Mouse (Mus musculus) CH12.LX (cell line): Measurements from ENCODE around the gene Entpd7. TPM values are rescaled to one million over a fixed set of nuclear protein-coding genes. Genes with fewer than 3 reads are reported as not detected.

Source experiments
- DNase-seq: peaks from one replicate; pipeline ENCODE4 v3.0.0-alpha.2; 2013; ENCODE audit errors: extremely low read depth
- H3K27ac ChIP-seq: 2 replicates; pipeline ENCODE4 v1.5.1; 2012; ENCODE audit warnings: low read depth, mild to moderate bottlenecking, control low read depth, moderate library complexity; ENCODE audit not compliant: insufficient read depth
- H3K27me3 ChIP-seq: replicated peaks from 2 replicates; pipeline ENCODE3; 2012; ENCODE audit warnings: inconsistent platforms
- H3K36me3 ChIP-seq, 2 experiments: replicated peaks in 1 of 2; 2 replicates each; pipeline versions ENCODE3 to v1.6.1; 2012; ENCODE audit warnings: inconsistent platforms in 1 of 2, low read length in 1 of 2, mild to moderate bottlenecking in 1 of 2, mixed read lengths in 1 of 2, moderate library complexity in 1 of 2; ENCODE audit not compliant: control insufficient read depth in 1 of 2, insufficient read depth in 1 of 2
- H3K4me1 ChIP-seq, 2 experiments: 2 replicates each; pipeline ENCODE4 v1.6.1; 2012; ENCODE audit warnings: inconsistent platforms in 1 of 2, moderate library complexity in 1 of 2; ENCODE audit not compliant: insufficient read depth in 2 of 2, control insufficient read depth in 1 of 2
- H3K4me2 ChIP-seq: 2 replicates; pipeline ENCODE4 v1.6.1; 2012; ENCODE audit warnings: low read depth, mild to moderate bottlenecking, control low read depth; ENCODE audit not compliant: poor library complexity, insufficient read depth, severe bottlenecking
- H3K4me3 ChIP-seq, 3 experiments: fragments of 150-350 bp in 1 of 3; sonication (generic) in 1 of 3; replicated peaks in 1 of 3; 2 replicates each; pipeline versions ENCODE3 to v1.5.1; 2011 to 2012; ENCODE audit warnings: low read depth in 2 of 3, low read length in 2 of 3, mild to moderate bottlenecking in 2 of 3, moderate library complexity in 2 of 3, control low read depth in 1 of 3, improper control_type of control experiment in 1 of 3, inconsistent platforms in 1 of 3, mixed read lengths in 1 of 3; ENCODE audit not compliant: poor library complexity in 1 of 3
- H3K79me2 ChIP-seq: replicated peaks from 2 replicates; pipeline ENCODE4 v1.6.1; 2012; ENCODE audit warnings: mild to moderate bottlenecking, moderate library complexity; ENCODE audit not compliant: control insufficient read depth, poor library complexity, insufficient read depth, severe bottlenecking; ENCODE audit errors: extremely low read depth
- H3K9ac ChIP-seq: 2 replicates; pipeline ENCODE4 v1.6.1; 2012; ENCODE audit warnings: low read depth, mild to moderate bottlenecking, control low read depth, moderate library complexity; ENCODE audit not compliant: insufficient read depth
- H3K9me3 ChIP-seq: replicated peaks from 2 replicates; pipeline ENCODE3; 2012; ENCODE audit warnings: low read length, inconsistent platforms, mixed read lengths
- BHLHE40 ChIP-seq: IDR thresholded peaks from 2 replicates; pipeline ENCODE4 v1.6.1; 2011; ENCODE audit warnings: mild to moderate bottlenecking, low read depth, low read length, improper control_type of control experiment
- CHD1 ChIP-seq: IDR thresholded peaks from 2 replicates; pipeline ENCODE4 v1.6.1; 2012; ENCODE audit warnings: low read depth, low read length, improper control_type of control experiment, inconsistent platforms
- E2F4 ChIP-seq: IDR thresholded peaks from 2 replicates; pipeline ENCODE4 v1.6.1; 2011; ENCODE audit warnings: low read depth, low read length, improper control_type of control experiment; ENCODE audit not compliant: insufficient replicate concordance
- ELF1 ChIP-seq: IDR thresholded peaks from 2 replicates; pipeline ENCODE4 v1.6.1; 2014; ENCODE audit warnings: low read depth, mild to moderate bottlenecking, inconsistent platforms, low read length, improper control_type of control experiment
- EP300 ChIP-seq: IDR thresholded peaks from 2 replicates; pipeline ENCODE4 v1.6.1; 2011; ENCODE audit warnings: low read length, improper control_type of control experiment
- ETS1 ChIP-seq: conservative IDR thresholded peaks from 2 replicates; pipeline ENCODE4 v1.6.1; 2012; ENCODE audit warnings: low read depth, mild to moderate bottlenecking, inconsistent platforms, low read length, improper control_type of control experiment, moderate library complexity
- GABPA ChIP-seq: IDR thresholded peaks from 2 replicates; pipeline ENCODE4 v1.6.1; 2012; ENCODE audit warnings: low read depth, low read length, improper control_type of control experiment, inconsistent platforms; ENCODE audit not compliant: insufficient replicate concordance
- JUN ChIP-seq: IDR thresholded peaks from 2 replicates; pipeline ENCODE4 v1.6.1; 2011; ENCODE audit warnings: low read depth, mild to moderate bottlenecking, low read length, improper control_type of control experiment, moderate library complexity; ENCODE audit not compliant: insufficient read depth
- JUND ChIP-seq: conservative IDR thresholded peaks from 2 replicates; pipeline ENCODE4 v1.6.1; 2011; ENCODE audit warnings: low read depth, low read length, improper control_type of control experiment
- MAFK ChIP-seq: IDR thresholded peaks from 2 replicates; pipeline ENCODE4 v1.6.1; 2011; ENCODE audit warnings: low read length, improper control_type of control experiment; ENCODE audit not compliant: insufficient replicate concordance
- MAX ChIP-seq: IDR thresholded peaks from 2 replicates; pipeline ENCODE4 v1.6.1; 2011; ENCODE audit warnings: low read length, improper control_type of control experiment
- MEF2A ChIP-seq: IDR thresholded peaks from 2 replicates; pipeline ENCODE4 v1.6.1; 2014; ENCODE audit warnings: low read depth, mild to moderate bottlenecking, inconsistent platforms, low read length, improper control_type of control experiment, borderline replicate concordance
- MXI1 ChIP-seq: IDR thresholded peaks from 2 replicates; pipeline ENCODE4 v1.6.1; 2011; ENCODE audit warnings: mild to moderate bottlenecking, low read depth, low read length, improper control_type of control experiment
- MYC ChIP-seq: IDR thresholded peaks from 2 replicates; pipeline ENCODE4 v1.6.1; 2011; ENCODE audit warnings: low read depth, mild to moderate bottlenecking, improper control_type of control experiment, low read length
- NELFE ChIP-seq: IDR thresholded peaks from 2 replicates; pipeline ENCODE4 v1.6.1; 2011; ENCODE audit warnings: low read depth, low read length, improper control_type of control experiment
- PAX5 ChIP-seq: IDR thresholded peaks from 2 replicates; pipeline ENCODE4 v1.6.1; 2012; ENCODE audit warnings: low read length, inconsistent platforms, mixed read lengths
- POLR2A ChIP-seq: IDR thresholded peaks from 2 replicates; pipeline ENCODE4 v1.6.1; 2011; ENCODE audit warnings: low read depth, mild to moderate bottlenecking, improper control_type of control experiment, low read length
- POLR2AphosphoS2 ChIP-seq: IDR thresholded peaks from 2 replicates; pipeline ENCODE4 v1.6.1; 2011; ENCODE audit warnings: low read depth, low read length, improper control_type of control experiment
- RAD21 ChIP-seq: IDR thresholded peaks from 2 replicates; pipeline ENCODE4 v1.6.1; 2011; ENCODE audit warnings: low read depth, mild to moderate bottlenecking, low read length, improper control_type of control experiment, moderate library complexity
- SIN3A ChIP-seq: IDR thresholded peaks from 2 replicates; pipeline ENCODE4 v1.6.1; 2012; ENCODE audit warnings: low read length, improper control_type of control experiment, inconsistent platforms
- SMC3 ChIP-seq: IDR thresholded peaks from 2 replicates; pipeline ENCODE4 v1.6.1; 2011; ENCODE audit warnings: low read depth, low read length, improper control_type of control experiment
- TBP ChIP-seq: conservative IDR thresholded peaks from 2 replicates; pipeline ENCODE4 v1.6.1; 2011; ENCODE audit warnings: low read depth, low read length, improper control_type of control experiment
- TCF12 ChIP-seq: IDR thresholded peaks from 2 replicates; pipeline ENCODE4 v1.6.1; 2014; ENCODE audit warnings: low read depth, mild to moderate bottlenecking, inconsistent platforms, low read length, improper control_type of control experiment
- UBTF ChIP-seq: IDR thresholded peaks from 2 replicates; pipeline ENCODE4 v1.6.1; 2012; ENCODE audit warnings: low read depth, mild to moderate bottlenecking, inconsistent platforms, low read length, improper control_type of control experiment, moderate library complexity
- USF1 ChIP-seq: IDR thresholded peaks from 2 replicates; pipeline ENCODE4 v1.6.1; 2014; ENCODE audit warnings: low read depth, mild to moderate bottlenecking, inconsistent platforms, low read length, improper control_type of control experiment
- USF2 ChIP-seq: conservative IDR thresholded peaks from 2 replicates; pipeline ENCODE4 v1.6.1; 2011; ENCODE audit warnings: low read depth, low read length, improper control_type of control experiment
- ZC3H11A ChIP-seq: IDR thresholded peaks from 2 replicates; pipeline ENCODE4 v1.6.1; 2012; ENCODE audit warnings: low read depth, mild to moderate bottlenecking, inconsistent platforms, low read length, improper control_type of control experiment
- ZKSCAN1 ChIP-seq: IDR thresholded peaks from 2 replicates; pipeline ENCODE4 v1.6.1; 2012; ENCODE audit warnings: low read depth, inconsistent platforms, low read length, improper control_type of control experiment, borderline replicate concordance
- ZMIZ1 ChIP-seq: IDR thresholded peaks from 2 replicates; pipeline ENCODE4 v1.6.1; 2012; ENCODE audit warnings: low read depth, mild to moderate bottlenecking, inconsistent platforms, low read length, improper control_type of control experiment
- ZNF384 ChIP-seq: IDR thresholded peaks from 2 replicates; pipeline ENCODE4 v1.6.1; 2012; ENCODE audit warnings: low read depth, low read length, improper control_type of control experiment, inconsistent platforms
- dilution Hi-C: fragments of 300-500 bp; cut with MboI; formaldehyde crosslinking; loops from 2 replicates; pipeline ENCODE4 v1.14.3; 2020; ENCODE audit warnings: low sequenced_read_pairs; ENCODE audit not compliant: extremely low pct_unique_long_range_greater_than_20kb, extremely low pct_ligation_motif_present
- in situ Hi-C: fragments of 300-500 bp; cut with MboI; formaldehyde crosslinking; loops from 3 replicates; pipeline ENCODE4 v1.14.3; 2019; ENCODE audit warnings: low sequenced_read_pairs, low pct_ligation_motif_present, low pct_unique_long_range_greater_than_20kb, mixed read lengths
- polyA plus RNA-seq: library from polyadenylated mRNA; unstranded; fragments of >175 nt; gene quantifications from 2 replicates; pipeline ENCODE4 v1.2.1, GENCODE M21; 2012; ENCODE audit warnings: low read depth; ENCODE audit not compliant: insufficient read length
- total RNA-seq, 2 experiments: library from RNA; depleted of rRNA; stranded (reverse); fragments of 300-350 nt in 1 of 2; fragments of >200 nt in 1 of 2; gene quantifications; 2 replicates each; pipeline ENCODE4 v1.2.3; 2012 to 2014

The Entpd7 gene
- total and polyA plus RNA-seq, 3 experiments, result 2.7 to 6.0 (median 4.0) TPM

- H3K9me3 ChIP-seq, result no peaks in the 10 kb centered on the region
- H3K9ac ChIP-seq, result no peak overlapping the region
- H3K4me2 ChIP-seq, result no peak overlapping the region
- H3K4me1 ChIP-seq, result peaks cover 7 to 24% of the 10 kb centered on the region in 2 experiments
- peaks cover 28 to 64% of the 10 kb centered on the region in 2 experiments for H3K36me3 ChIP-seq
- H3K4me3 ChIP-seq, result no peak overlapping the region
- dilution Hi-C loops, result no loop called here
- peaks cover 3% of the 10 kb centered on the region; the same call in 1 of the 2 replicates for H3K79me2 ChIP-seq
- H3K27me3 ChIP-seq, result no peaks in the 10 kb centered on the region
- H3K27ac ChIP-seq, result no peak overlapping the region
- in situ Hi-C loops, result loop anchor here (5.0 to 25.0 kb wide), 5 partner anchors 73 to 238 kb away; partner anchors contain the start of gene Got1
- no peak for DNase-seq
- TF ChIP-seq ETS1 (no peak), MEF2A (no peak)
These were observed 60.5 kb downstream of the Entpd7 start for GRCm38 (mm10) chr19:43750008-43750407.

GRCm38 (mm10) chr19:43752489-43753225, 63.2 kb downstream of the Entpd7 start, which contains the start of the genes Cutc and Cox15:
Gene Cutc, plus strand, starts transcription at chr19:43752996.
Gene Cox15, minus strand, starts transcription at chr19:43753000.
- Histone ChIP-seq H3K9me3 (no peaks in the 10 kb centered on the region), H3K27me3 (no peaks in the 10 kb centered on the region), H3K79me2 (peaks cover 3% of the 10 kb centered on the region; the same call in 1 of the 2 replicates), H3K4me1 (peaks cover 7 to 44% of the 10 kb centered on the region in 2 experiments), H3K36me3 (peaks cover 14 to 38% of the 10 kb centered on the region in 2 experiments), H3K27ac (peak within 1 kb of the TSS; percentile 80), H3K4me3 (peak within 1 kb of the TSS; percentile 66 to 97 (median 76)), H3K9ac (peak within 1 kb of the TSS; percentile 74), H3K4me2 (peak within 1 kb of the TSS; percentile 84)
- dilution Hi-C loops (no loop called here), in situ Hi-C loops (loop anchor here (5.0 to 25.0 kb wide), 5 partner anchors 75 to 240 kb away; partner anchors contain the start of gene Got1)
- peak; percentile 93 for DNase-seq
- TF ChIP-seq ZC3H11A (no peak), MEF2A (peak; percentile 45), ZNF384 (no peak), MAX (peak; percentile 78), POLR2AphosphoS2 (peak; percentile 94; the same call in 1 of the 2 replicates), UBTF (peak; percentile 84), TCF12 (peak; percentile 90), E2F4 (no peak), EP300 (no peak), CHD1 (no peak), MXI1 (peak; percentile 87), ZMIZ1 (peak; percentile 96), MYC (0 out of 2 replicates have a peak, but pooled peaks have one; percentile 55), ZKSCAN1 (no peak), USF1 (no peak), TBP (peak; percentile 44; the same call in 1 of the 2 replicates), POLR2A (peak; percentile 98), GABPA (no peak; the same call in 1 of the 2 replicates), SIN3A (peak; percentile 81; the same call in 1 of the 2 replicates), MAFK (0 out of 2 replicates have a peak, but pooled peaks have one; percentile 42), NELFE (peak; percentile 98), JUND (peak; percentile 31; the same call in 1 of the 2 replicates), SMC3 (no peak; the same call in 1 of the 2 replicates), BHLHE40 (peak; percentile 64), ELF1 (peak; percentile 94), JUN (no peak), RAD21 (no peak), PAX5 (no peak), USF2 (no peak)
